Mouse (Mus musculus): ENCODE data around the gene Col6a3. TPM values are rescaled to one million over a fixed set of nuclear protein-coding genes. Genes with fewer than 3 reads are reported as not detected.

Col6a3 gene
- 18.6 TPM for polyA plus RNA-seq (2014; fragmentation: Illumina TruSeq; extraction: RNeasy Lipid Tissue Mini Kit (QIAGEN cat#74804); ENCODE audit: low read depth, low replicate concordance)

GRCm38 (mm10) chr1:90843836-90844235, at the start of gene Col6a3:
Col6a3 (minus strand) TSS chr1:90843971.

Other genes starting within 250 kb of the Col6a3 start
- 129 TPM for gene Cops8, start 241.0 kb downstream of the Col6a3 start, polyA plus RNA-seq (2014; fragmentation: Illumina TruSeq; extraction: RNeasy Lipid Tissue Mini Kit (QIAGEN cat#74804); ENCODE audit: low read depth, low replicate concordance)
- gene Mlph, start 71.1 kb upstream of the Col6a3 start, polyA plus RNA-seq (2014; fragmentation: Illumina TruSeq; extraction: RNeasy Lipid Tissue Mini Kit (QIAGEN cat#74804); ENCODE audit: low read depth, low replicate concordance) = 0.58 TPM
- not detected for gene Prlh, start 109.1 kb upstream of the Col6a3 start, polyA plus RNA-seq (2014; fragmentation: Illumina TruSeq; extraction: RNeasy Lipid Tissue Mini Kit (QIAGEN cat#74804); ENCODE audit: low read depth, low replicate concordance)
- gene Rab17, start 125.7 kb upstream of the Col6a3 start, polyA plus RNA-seq (2014; fragmentation: Illumina TruSeq; extraction: RNeasy Lipid Tissue Mini Kit (QIAGEN cat#74804); ENCODE audit: low read depth, low replicate concordance) = not detected
- gene Lrrfip1, start 154.8 kb upstream of the Col6a3 start, polyA plus RNA-seq (2014; fragmentation: Illumina TruSeq; extraction: RNeasy Lipid Tissue Mini Kit (QIAGEN cat#74804); ENCODE audit: low read depth, low replicate concordance) = 49.0 TPM